Mouse (Mus musculus): ENCODE data around the gene Clcn2.
"Not testable (repeated sequence)": the region's sequence is repeated elsewhere in the genome, so short reads cannot be mapped to it uniquely, and the experiment has no call there.

DNA sequence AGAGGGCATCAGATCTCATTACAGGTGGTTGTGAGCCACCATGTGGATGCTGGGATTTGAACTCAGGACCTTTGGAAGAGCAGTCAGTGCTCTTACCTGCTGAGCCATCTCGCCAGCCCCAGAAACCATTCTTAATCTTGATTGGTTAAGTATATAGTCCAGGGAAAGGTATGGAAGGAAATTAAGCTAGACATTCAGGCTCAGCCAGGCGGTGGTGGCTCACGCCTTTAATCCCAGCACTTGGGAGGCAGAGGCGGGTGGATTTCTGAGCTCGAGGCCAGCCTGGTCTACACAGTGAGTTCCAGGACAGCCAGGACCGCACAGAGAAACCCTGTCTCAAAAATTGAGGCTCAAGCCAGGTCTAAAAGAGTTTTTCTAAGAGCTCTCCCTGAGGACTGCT lies 49.5 kb downstream of the Clcn2 start, which contains the start of gene Eif4g1:
- not testable (repeated sequence) for TF ChIP-seq POLR2A, CTCF (IDR thresholded peaks at IDR 0.05; ENCODE audit: insufficient read depth, low read depth, low read length)
